10 mouse cellular contexts compared by ENCODE assay signal in genomic region chr16:92906873-92907272, GRCm38 (mm10).
"Had no signal": no experiment of that assay in that cellular context is flagged by ENCODE, and none has a peak within 500 bp of the region (broad histone marks: within the 10 kb centered on the region; RNA-seq: fewer than 3 reads in every experiment).

No protein-coding gene starts in this region.

- DNase-seq: liver; liver, embryonic 13.5 days; liver, postnatal 0 days; right cerebral cortex, adult 18-20 months; right cerebral cortex, postnatal 25 days; thymus, postnatal 4 days had no signal

- H3K4me1 ChIP-seq: liver, embryonic 13.5 days had no signal

- H3K27me3 ChIP-seq: limb, embryonic 12.5 days; midbrain, embryonic 12.5 days; neural tube, embryonic 13.5 days had no signal

- H3K36me3 ChIP-seq: limb, embryonic 12.5 days; liver, embryonic 13.5 days; midbrain, embryonic 12.5 days; neural tube, embryonic 13.5 days had no signal

- H3K4me3 ChIP-seq: layer of hippocampus, adult 2 months; limb, embryonic 12.5 days; liver, embryonic 13.5 days; midbrain, embryonic 12.5 days; neural tube, embryonic 13.5 days had no signal

- H3K27ac ChIP-seq: layer of hippocampus, adult 2 months; limb, embryonic 12.5 days; liver, embryonic 13.5 days; midbrain, embryonic 12.5 days; neural tube, embryonic 13.5 days had no signal
